Mouse (Mus musculus): Measurements from ENCODE around the gene Ddi2. TPM values are rescaled to one million over a fixed set of nuclear protein-coding genes. Genes with fewer than 3 reads are reported as not detected.

Gene Ddi2
- polyA plus RNA-seq, 3 experiments from 2014 or later, result 14.6 to 17.1 (median 16.9) TPM

GRCm38 (mm10) chr4:141653813-141654212 is 69.4 kb downstream of the Ddi2 start:
- ATAC-seq, result no peak

DNA sequence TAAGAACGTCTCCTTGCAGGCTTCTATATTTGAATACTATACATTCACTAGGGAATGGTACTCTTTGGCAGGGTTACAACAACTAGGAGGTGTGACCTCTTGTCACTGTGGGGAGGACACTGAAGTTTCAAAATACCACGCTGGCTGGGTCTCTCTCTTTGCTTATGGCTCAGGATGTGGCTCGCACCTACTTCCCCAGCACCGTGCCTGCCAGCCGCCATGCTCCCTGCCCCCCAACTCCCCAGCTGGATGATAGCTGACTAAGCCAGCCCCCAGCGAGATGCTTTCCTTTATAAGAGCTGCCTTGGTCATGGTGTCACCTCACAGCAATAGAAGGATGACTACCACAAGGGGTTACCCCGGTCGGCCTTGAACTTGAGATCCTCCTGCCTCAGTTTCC is 70.2 kb downstream of the Ddi2 start:
- ATAC-seq, result no peak

DNA sequence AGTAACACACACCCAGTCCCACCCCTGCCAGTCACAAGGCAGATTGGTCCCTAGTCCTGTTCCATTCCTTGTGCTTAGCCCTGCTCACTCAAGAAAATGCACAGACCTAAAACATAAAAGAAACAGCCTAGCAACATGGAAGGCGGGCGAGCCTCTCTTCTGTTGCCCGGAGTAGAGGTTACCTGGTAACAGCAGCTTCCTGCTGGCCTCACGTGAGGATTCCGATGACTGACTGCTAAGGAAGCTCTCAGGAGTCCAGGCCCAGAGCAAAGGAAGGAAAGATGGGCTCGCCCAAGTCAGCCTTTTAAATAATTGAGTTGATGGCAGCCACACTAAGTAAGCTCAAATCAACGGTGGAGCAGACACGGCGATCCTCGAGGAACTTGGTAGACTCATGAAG is 71.3 kb downstream of the Ddi2 start:
- ATAC-seq, result no peak

DNA sequence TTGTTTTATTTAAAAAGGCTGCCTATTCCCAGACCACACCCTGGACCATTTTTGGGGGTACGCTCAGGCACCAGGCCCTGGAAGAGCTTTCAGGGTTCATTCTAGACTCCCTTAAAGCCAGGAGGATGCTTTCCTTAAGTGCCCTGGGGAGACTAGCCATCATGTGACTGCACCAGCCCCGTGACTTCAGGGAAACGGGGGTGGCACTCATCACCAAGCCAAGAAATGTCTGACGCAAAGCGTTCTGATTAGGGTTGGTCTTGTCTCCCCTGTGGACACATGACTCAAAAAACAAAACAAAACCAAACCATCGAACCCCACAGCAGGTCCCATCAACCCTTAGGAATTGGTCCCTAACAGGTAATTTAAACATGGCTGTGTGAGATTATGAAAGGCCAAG is 71.9 kb downstream of the Ddi2 start:
- no peak for ATAC-seq

- ATAC-seq, result no peak
These were observed 74.0 kb downstream of the Ddi2 start for GRCm38 (mm10) chr4:141649244-141649643.

GRCm38 (mm10) chr4:141648262-141648661 is 75.0 kb downstream of the Ddi2 start:
- ATAC-seq, result no peak

- ATAC-seq, result no peak
These were observed 76.0 kb downstream of the Ddi2 start for GRCm38 (mm10) chr4:141647187-141647586.

DNA sequence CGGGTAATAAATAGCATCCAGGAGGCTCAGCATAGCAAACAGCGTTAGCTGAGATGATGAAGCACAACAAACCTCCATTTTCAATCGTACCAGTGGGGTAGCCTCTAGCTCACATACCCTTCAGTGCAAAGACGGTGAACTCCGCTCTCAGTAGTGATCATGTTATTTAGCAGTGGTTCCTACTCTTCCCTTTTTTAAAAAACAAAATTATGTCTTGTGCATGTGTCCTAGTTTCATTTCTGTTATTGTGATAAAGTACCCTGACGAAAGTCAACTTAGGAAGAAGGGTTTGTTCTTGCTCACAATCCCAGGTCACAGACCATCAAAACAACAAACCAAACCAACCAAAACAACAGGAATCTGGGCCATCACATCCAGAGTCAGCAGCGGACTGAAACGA is 77.2 kb downstream of the Ddi2 start:
- no peak for ATAC-seq

- ATAC-seq, result no peak
These were observed 79.9 kb downstream of the Ddi2 start for GRCm38 (mm10) chr4:141643118-141643855.

DNA sequence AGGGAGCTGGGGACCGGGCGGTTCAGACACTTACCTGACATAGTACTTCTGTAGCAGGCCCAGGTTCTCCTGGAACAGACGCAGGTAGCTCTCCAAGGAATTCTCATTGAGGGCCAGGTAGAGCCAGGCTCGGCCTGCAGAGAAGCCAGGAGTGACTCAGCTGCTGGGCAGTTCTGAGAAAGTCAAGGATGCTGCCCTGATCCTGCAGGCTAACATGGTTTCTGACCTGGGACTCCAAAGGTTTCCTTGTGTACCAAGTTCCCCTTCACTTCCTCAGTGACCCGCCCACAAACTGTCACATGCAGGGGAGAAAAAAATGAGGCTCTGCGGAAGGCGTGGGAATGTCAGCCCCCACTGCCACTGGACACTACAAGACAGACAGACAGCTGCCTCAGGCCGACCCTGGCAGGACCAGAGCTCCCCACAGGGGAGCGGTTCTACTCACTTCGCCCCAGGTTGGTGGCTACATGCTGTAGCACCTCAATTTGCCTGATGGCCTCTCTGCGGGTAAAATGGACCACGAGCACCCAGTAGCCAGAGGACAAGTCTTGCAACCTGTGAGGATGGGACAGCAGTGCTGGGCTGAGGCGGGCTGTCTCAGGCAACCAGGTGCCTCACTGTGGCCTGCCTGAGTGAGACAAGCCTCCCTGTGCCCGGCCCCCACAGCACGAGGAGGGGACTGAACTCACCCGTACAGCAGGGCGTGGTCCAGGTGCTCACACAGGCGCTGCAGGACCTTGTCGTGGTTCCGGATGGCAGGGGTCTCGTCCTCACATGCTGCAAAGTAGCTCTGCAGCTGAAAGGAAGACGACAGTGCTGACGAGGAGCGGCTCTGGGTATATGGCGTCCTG is 81.0 kb downstream of the Ddi2 start:
- ATAC-seq, result no peak

GRCm38 (mm10) chr4:141641353-141641771 is 81.9 kb downstream of the Ddi2 start:
- no peak for ATAC-seq

- no peak for ATAC-seq
These were observed 83.7 kb downstream of the Ddi2 start for GRCm38 (mm10) chr4:141639474-141639873.

- no peak for ATAC-seq
These were observed 86.5 kb downstream of the Ddi2 start for GRCm38 (mm10) chr4:141636693-141637092.

DNA sequence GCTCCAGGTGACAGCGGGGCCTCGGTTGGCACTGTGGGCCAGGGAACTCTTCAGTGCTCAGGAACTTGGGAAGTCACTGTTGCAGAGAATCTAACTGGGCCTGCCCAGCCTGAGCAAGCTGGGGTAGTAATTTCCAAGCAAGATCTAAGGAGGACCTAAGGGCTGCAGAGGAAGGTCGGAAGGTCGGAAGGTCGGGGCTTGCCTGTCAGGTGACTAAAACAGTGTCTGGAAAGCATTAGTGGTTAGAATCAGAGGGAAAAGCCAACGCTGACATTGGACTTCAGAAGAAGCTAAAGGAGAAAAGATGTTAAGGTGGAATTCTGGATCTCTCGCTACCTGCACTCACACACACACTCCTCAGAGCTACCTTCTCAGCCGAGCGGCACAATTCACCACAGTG is 87.2 kb downstream of the Ddi2 start:
- ATAC-seq, result no peak

DNA sequence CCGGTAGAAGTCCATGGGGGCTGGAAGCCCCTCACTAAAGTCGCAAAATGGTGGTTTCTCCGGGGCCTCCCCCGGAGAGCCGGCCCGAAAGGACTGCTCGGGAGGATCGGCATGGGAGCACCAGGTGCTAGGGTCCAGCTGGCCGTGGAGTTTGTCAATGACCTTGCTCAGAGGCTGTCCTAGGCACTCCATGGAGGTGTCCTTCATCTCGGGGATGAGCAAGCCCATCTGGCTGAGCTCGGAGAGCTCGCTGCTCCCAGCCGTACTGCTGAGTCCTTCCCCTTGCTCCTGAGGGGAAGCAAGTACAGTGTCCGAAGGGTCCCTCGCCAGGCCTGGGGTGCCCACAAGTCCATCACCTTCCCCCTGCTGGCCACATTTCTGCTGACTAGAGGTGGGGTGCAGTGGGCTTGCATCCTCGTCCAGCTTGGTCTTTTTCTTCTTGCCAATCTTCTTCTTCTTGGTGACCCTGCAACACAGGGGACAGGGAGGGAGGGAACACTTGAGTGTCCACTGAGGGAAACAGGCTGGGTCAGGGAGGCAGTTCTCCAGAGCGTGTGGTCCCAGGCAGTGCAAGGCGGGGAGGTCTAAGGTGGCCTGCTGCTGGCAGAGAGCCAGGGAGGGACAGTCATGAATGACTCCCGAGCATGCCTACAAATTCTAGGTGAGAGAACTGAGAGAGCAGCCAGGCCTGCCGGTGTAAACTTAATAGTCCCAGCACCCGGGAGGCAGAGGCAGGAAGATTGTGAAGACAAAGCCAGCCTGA is 90.9 kb downstream of the Ddi2 start:
- ATAC-seq, result no peak

- no peak for ATAC-seq
These were observed 92.0 kb downstream of the Ddi2 start for GRCm38 (mm10) chr4:141631250-141631649.

- no peak for ATAC-seq
These were observed 93.2 kb downstream of the Ddi2 start for GRCm38 (mm10) chr4:141630021-141630420.

DNA sequence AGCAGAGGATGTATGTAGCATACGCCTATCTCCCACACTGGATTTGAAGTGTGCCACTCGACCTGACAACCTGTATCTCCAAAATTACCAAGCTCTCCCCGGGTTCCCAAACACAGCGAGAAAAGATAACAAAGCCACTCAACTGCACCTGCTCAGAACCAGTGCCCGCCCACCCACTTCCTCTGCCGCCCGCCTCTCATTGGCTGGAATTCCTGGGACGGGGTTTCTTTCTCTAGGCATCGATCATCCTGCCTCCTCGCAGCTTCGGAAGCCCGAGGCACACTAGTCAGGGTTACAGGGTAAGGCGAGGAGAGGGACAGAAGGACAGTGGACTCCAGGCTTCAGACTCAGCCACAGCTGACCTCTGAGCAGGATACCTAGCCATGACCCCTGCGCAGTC is 94.6 kb downstream of the Ddi2 start:
- ATAC-seq, result no peak

Other genes with a start within 250 kb of the Ddi2 start
- gene Spen, start 184.8 kb downstream of the Ddi2 start, polyA plus RNA-seq (2017; shearing (Covaris generic)), result 10 to 100 TPM in 2 of 3 experiments, 1 to 10 TPM in 1; 8.6 to 17.1 (median 14.3) TPM
- gene Fblim1, start 117.3 kb downstream of the Ddi2 start, polyA plus RNA-seq (2017; shearing (Covaris generic)), result under 1 TPM in 1 of 3 experiments, not detected in 2; 0.43 TPM
- under 1 TPM in 1 of 3 experiments, not detected in 2; 0.78 TPM for gene Tmem82, start 104.8 kb downstream of the Ddi2 start, polyA plus RNA-seq (2017; shearing (Covaris generic))
- under 1 TPM in 1 of 3 experiments, not detected in 2; 0.13 TPM for gene Slc25a34, start 99.6 kb downstream of the Ddi2 start, polyA plus RNA-seq (2017; shearing (Covaris generic))
- 1 to 10 TPM; 3.6 to 4.5 (median 4.2) TPM for gene Plekhm2, start 58.5 kb downstream of the Ddi2 start, polyA plus RNA-seq (2017; shearing (Covaris generic))
- gene Rsc1a1, start 37.8 kb downstream of the Ddi2 start, polyA plus RNA-seq (2017; shearing (Covaris generic)), result not detected
- gene Agmat, start 23.3 kb upstream of the Ddi2 start, polyA plus RNA-seq (2017; shearing (Covaris generic)), result not detected
- 1 to 10 TPM; 3.0 to 3.7 (median 3.6) TPM for gene Dnajc16, start 67.5 kb upstream of the Ddi2 start, polyA plus RNA-seq (2017; shearing (Covaris generic))
- 10 to 100 TPM in 1 of 3 experiments, 1 to 10 TPM in 2; 6.9 to 10.9 (median 6.9) TPM for gene Casp9, start 70.2 kb upstream of the Ddi2 start, polyA plus RNA-seq (2017; shearing (Covaris generic))
- not detected for gene Cela2a, start 102.7 kb upstream of the Ddi2 start, polyA plus RNA-seq (2017; shearing (Covaris generic))
- not detected for gene Ctrc, start 122.9 kb upstream of the Ddi2 start, polyA plus RNA-seq (2017; shearing (Covaris generic))
- gene Efhd2, start 151.5 kb upstream of the Ddi2 start, polyA plus RNA-seq (2017; shearing (Covaris generic)), result 10 to 100 TPM; 26.9 to 64.6 (median 28.4) TPM

Measured in inflammation-experienced regulatory T-cells, adult 6 months (primary cell).